Mouse (Mus musculus): ENCODE results near the gene Peak1. TPM values are rescaled to one million over a fixed set of nuclear protein-coding genes. Genes with fewer than 3 reads are reported as not detected.
"Not testable (repeated sequence)": the region's sequence is repeated elsewhere in the genome, so short reads cannot be mapped to it uniquely, and the experiment has no call there.

Peak1 gene
- total and polyA plus RNA-seq, 3 experiments: 10.4 to 37.8 (median 37.5) TPM

DNA sequence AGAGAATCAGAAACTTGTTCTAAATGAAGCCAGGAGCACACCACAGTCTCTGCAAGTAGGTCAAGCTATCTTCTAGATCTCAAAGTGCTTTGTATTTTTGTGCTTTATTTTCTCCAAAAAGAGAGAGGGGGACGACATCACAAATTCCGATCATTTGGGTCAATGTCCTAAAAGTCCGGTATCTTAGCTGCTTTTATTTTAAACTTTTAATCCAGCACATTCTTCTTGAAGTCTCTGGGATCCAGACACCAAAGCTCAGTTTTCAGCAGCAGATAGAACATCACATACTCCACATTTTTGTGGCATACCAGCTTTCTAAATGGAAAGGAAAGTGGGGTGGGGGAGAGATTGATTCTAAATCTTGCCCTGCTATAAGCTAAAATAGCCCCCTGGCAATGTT lies 183.3 kb downstream of the Peak1 start:
- H3K36me3 ChIP-seq (ENCODE audit: control insufficient read depth, insufficient read depth, low read length): peaks cover 27% of the 10 kb centered on the region
- peaks cover 8% of the 10 kb centered on the region for H3K4me1 ChIP-seq (ENCODE audit: control insufficient read depth, insufficient read depth, low read length)
- intact Hi-C loops (cut with DNase I): no loop called here
- H3K27me3 ChIP-seq (ENCODE audit: control insufficient read depth, insufficient read depth, low read length): no peaks in the 10 kb centered on the region
- no peak for DNase-seq
- no peak overlapping the region for H3K4me3 ChIP-seq
- no peak overlapping the region for H3K9ac ChIP-seq (ENCODE audit: low read depth, low read length)
- H3K79me2 ChIP-seq (replicated peaks; ENCODE audit: control insufficient read depth, insufficient read depth, low read length): no peaks in the 10 kb centered on the region
- TF ChIP-seq EP300 (IDR thresholded peaks at IDR 0.05; ENCODE audit: insufficient read depth, low read depth, low read length) (no peak), CTCF (IDR thresholded peaks at IDR 0.05) (no peak), POLR2A (IDR thresholded peaks at IDR 0.05; ENCODE audit: insufficient read depth, low read depth, low read length) (no peak)
- H3K27ac ChIP-seq: no peak overlapping the region
- WGBS: 72% methylated on average over 3 of the region's 3 CpGs

DNA sequence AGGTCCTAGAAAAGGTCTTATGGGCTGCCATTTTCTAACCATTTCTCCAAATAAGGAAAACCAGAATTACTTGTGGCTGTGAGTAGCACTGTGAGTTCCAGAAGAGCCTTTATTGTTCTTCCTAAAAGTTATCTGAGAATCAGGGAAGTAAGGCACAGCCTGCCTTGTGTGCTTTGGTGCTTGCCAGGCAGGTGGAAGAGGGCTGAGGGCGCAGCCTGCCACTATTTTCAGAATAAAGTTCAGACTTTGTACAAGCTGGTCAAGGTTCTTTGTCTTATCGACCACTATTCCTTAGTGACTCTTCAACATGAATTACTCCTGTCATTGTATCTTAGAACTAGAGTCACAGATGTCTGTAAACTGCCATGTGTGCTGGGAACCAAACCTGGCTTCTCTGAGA lies 184.6 kb downstream of the Peak1 start:
- intact Hi-C loops (cut with DNase I): no loop called here
- Histone ChIP-seq H3K27me3 (ENCODE audit: control insufficient read depth, insufficient read depth, low read length) (no peaks in the 10 kb centered on the region), H3K36me3 (ENCODE audit: control insufficient read depth, insufficient read depth, low read length) (peaks cover 27% of the 10 kb centered on the region), H3K4me3 (no peak overlapping the region), H3K79me2 (replicated peaks; ENCODE audit: control insufficient read depth, insufficient read depth, low read length) (no peaks in the 10 kb centered on the region), H3K27ac (peak overlapping the region; percentile 40), H3K9ac (ENCODE audit: low read depth, low read length) (no peak overlapping the region), H3K4me1 (ENCODE audit: control insufficient read depth, insufficient read depth, low read length) (peaks cover 8% of the 10 kb centered on the region)
- TF ChIP-seq CTCF (IDR thresholded peaks at IDR 0.05): no peak
- TF ChIP-seq POLR2A (IDR thresholded peaks at IDR 0.05; ENCODE audit: insufficient read depth, low read depth, low read length): no peak
- TF ChIP-seq EP300 (IDR thresholded peaks at IDR 0.05; ENCODE audit: insufficient read depth, low read depth, low read length): no peak
- DNase-seq: no peak
- 51% methylated on average over 2 of the region's 2 CpGs for WGBS

DNA sequence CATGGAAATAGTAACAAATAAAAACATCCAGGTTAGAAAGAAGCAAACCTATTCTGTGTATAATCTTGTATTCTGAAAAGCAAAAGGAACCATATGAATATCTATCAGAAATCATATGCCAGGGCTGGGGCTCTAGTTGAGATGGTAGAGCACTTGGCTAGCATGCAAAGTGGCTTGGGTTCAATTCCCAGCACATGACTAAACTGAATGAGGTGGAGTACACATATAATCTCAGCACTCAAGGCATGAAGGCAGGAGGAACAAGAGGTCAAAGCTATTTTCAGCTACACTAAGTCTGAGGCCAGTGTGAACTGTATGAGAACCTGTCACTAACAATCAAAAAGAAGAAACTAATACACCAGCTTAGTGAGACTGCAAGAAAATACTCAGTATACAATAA lies 187.0 kb downstream of the Peak1 start:
- peaks cover 8% of the 10 kb centered on the region for H3K4me1 ChIP-seq (ENCODE audit: control insufficient read depth, insufficient read depth, low read length)
- no peaks in the 10 kb centered on the region for H3K79me2 ChIP-seq (replicated peaks; ENCODE audit: control insufficient read depth, insufficient read depth, low read length)
- H3K9ac ChIP-seq (ENCODE audit: low read depth, low read length): no peak overlapping the region
- H3K4me3 ChIP-seq: no peak overlapping the region
- TF ChIP-seq POLR2A (IDR thresholded peaks at IDR 0.05; ENCODE audit: insufficient read depth, low read depth, low read length) (no peak), CTCF (IDR thresholded peaks at IDR 0.05) (no peak), EP300 (IDR thresholded peaks at IDR 0.05; ENCODE audit: insufficient read depth, low read depth, low read length) (no peak)
- H3K36me3 ChIP-seq (ENCODE audit: control insufficient read depth, insufficient read depth, low read length): peaks cover 33% of the 10 kb centered on the region
- intact Hi-C loops (cut with DNase I): no loop called here
- H3K27me3 ChIP-seq (ENCODE audit: control insufficient read depth, insufficient read depth, low read length): no peaks in the 10 kb centered on the region
- peak overlapping the region; percentile 28 for H3K27ac ChIP-seq
- peak in 1 of 2 experiments; percentile 29 for DNase-seq

DNA sequence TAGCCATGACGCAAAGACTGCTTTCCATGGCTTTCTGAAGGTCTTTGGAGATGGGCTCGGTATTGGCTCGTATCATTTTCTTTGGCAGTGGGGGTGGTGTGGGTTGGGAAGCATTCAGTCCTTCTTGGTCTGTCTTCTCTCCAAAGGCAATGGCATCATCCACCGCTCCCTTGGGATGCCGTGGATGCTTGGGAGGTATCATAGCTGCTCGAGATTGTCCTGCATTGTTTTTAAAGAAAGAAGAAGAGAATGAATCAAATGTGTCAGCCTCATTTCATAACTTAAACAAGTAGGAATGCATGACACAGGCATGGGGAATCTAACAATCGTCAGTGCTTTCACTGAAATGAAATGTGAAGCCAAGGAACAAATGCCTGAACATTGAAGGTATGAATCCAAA lies 190.2 kb downstream of the Peak1 start:
- Histone ChIP-seq H3K9ac (ENCODE audit: low read depth, low read length) (no peak overlapping the region), H3K79me2 (replicated peaks; ENCODE audit: control insufficient read depth, insufficient read depth, low read length) (no peaks in the 10 kb centered on the region), H3K36me3 (ENCODE audit: control insufficient read depth, insufficient read depth, low read length) (peaks cover 18% of the 10 kb centered on the region), H3K27ac (no peak overlapping the region), H3K27me3 (ENCODE audit: control insufficient read depth, insufficient read depth, low read length) (no peaks in the 10 kb centered on the region), H3K4me1 (ENCODE audit: control insufficient read depth, insufficient read depth, low read length) (peaks cover 5% of the 10 kb centered on the region), H3K4me3 (no peak overlapping the region)
- no peak for DNase-seq
- 77% methylated on average over 7 of the region's 7 CpGs for WGBS
- no peak for TF ChIP-seq EP300 (IDR thresholded peaks at IDR 0.05; ENCODE audit: insufficient read depth, low read depth, low read length)
- TF ChIP-seq POLR2A (IDR thresholded peaks at IDR 0.05; ENCODE audit: insufficient read depth, low read depth, low read length): no peak
- TF ChIP-seq CTCF (IDR thresholded peaks at IDR 0.05): no peak
- intact Hi-C loops (cut with DNase I): no loop called here

DNA sequence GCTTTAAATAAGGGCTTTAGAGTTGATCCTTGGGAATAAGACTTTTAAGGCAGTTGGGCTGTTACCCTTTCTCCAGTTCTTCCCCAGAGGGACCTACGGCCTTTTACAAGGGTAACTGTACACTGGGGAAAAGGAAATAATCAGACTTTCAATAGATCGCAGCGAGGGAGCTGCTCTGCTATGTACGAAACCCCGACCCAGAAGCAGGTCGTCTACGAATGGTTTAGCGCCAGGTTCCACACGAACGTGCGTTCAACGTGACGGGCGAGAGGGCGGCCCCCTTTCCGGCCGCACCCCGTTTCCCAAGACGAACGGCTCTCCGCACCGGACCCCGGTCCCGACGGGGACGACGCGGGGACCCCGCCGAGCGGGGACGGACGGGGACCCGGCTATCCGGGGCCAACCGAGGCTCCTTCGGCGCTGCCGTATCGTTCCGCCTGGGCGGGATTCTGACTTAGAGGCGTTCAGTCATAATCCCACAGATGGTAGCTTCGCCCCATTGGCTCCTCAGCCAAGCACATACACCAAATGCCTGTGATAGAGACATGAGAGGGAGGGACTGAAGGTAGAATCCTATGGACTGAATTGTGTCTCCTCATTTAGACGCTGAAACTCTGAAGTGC lies 194.3 kb downstream of the Peak1 start:
- intact Hi-C loops (cut with DNase I); H3K79me2 ChIP-seq (replicated peaks; ENCODE audit: control insufficient read depth, insufficient read depth, low read length); H3K9ac ChIP-seq (ENCODE audit: low read depth, low read length); H3K27me3 ChIP-seq (ENCODE audit: control insufficient read depth, insufficient read depth, low read length); H3K27ac ChIP-seq; H3K4me1 ChIP-seq (ENCODE audit: control insufficient read depth, insufficient read depth, low read length); H3K4me3 ChIP-seq; H3K36me3 ChIP-seq (ENCODE audit: control insufficient read depth, insufficient read depth, low read length): not testable (repeated sequence)
- WGBS: 51% methylated on average over 45 of the region's 45 CpGs
- DNase-seq: peak; percentile 78 to 88

DNA sequence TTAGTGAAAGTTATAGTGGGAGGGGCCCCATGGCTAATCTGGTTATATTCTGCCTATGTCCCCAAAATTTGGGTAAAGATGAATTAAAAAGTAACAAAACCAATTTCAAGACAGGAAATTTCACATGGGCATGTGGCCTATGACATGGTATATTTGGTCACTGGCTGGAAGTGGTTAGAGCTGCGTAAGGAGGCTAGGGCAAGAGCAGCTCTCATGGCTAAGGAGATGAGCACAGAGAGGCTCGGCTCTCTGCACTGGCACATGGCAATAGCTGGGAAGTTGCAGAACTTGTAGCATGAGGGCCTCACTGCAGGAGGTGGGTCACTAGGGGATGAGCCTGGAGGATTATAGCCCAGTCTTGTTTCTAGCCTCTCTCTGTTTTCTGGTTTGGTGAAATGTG lies 199.0 kb downstream of the Peak1 start:
- no peak overlapping the region for H3K27ac ChIP-seq
- WGBS: 99% methylated on average over 2 of the region's 2 CpGs
- DNase-seq: no peak
- TF ChIP-seq POLR2A (IDR thresholded peaks at IDR 0.05; ENCODE audit: insufficient read depth, low read depth, low read length) (no peak), EP300 (IDR thresholded peaks at IDR 0.05; ENCODE audit: insufficient read depth, low read depth, low read length) (no peak), CTCF (IDR thresholded peaks at IDR 0.05) (no peak)
- intact Hi-C loops (cut with DNase I): loop anchor here (5.0 kb wide), 1 partner anchor 198 kb away; the partner anchor contains the start of genes Hmg20a and Peak1
- H3K4me1 ChIP-seq (ENCODE audit: control insufficient read depth, insufficient read depth, low read length): peaks cover 11% of the 10 kb centered on the region
- no peak overlapping the region for H3K9ac ChIP-seq (ENCODE audit: low read depth, low read length)
- no peak overlapping the region for H3K4me3 ChIP-seq
- no peaks in the 10 kb centered on the region for H3K27me3 ChIP-seq (ENCODE audit: control insufficient read depth, insufficient read depth, low read length)
- no peaks in the 10 kb centered on the region; the same call in none of the 2 replicates for H3K79me2 ChIP-seq (replicated peaks; ENCODE audit: control insufficient read depth, insufficient read depth, low read length)
- H3K36me3 ChIP-seq (ENCODE audit: control insufficient read depth, insufficient read depth, low read length): peaks cover 8% of the 10 kb centered on the region
